Mouse (Mus musculus) kidney, adult 9 months (tissue): ENCODE measurements around the gene Cmc2.

Experiments
- DNase-seq: peaks from one replicate; pipeline ENCODE4 v3.0.0; 2022

Gene Cmc2

DNA sequence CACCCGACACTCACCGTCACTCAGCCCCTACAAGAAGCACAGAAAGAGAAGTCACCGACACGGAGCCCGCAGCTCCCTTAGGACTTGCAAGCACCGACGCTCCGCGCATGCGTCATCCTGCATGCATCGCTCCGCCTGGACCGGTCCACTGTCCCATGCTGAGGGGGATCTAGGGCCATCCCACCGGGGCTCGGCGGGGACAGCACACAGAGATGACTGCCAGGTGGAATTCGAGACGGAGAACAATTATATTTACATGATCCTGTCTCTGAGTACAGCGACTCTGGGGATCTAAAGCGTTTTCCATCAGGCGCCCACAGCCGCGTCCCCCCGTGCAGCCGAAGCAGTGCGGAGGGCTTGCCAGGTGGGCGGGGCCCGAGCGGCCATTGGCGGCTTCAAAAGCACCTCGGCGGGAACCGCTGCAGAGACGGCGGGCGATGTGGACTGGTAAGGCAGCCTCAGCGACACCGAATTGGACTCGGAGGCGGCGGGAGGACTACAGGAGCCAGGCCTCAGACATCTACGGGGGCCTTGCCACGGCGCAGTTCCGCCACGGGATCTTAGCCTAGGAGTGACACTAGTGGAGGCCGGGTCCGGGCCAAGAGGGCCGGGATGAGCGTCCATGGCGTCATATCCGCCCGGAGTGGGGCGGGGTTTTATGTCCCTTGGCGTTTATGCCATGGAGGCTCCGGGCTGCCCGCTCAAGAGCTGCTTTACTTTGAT is at the start of gene Cmc2, which contains the start of gene Cenpn:
Gene Cmc2, minus strand, starts transcription at position 119 of the 723 bp plus-strand sequence.
Gene Cenpn, plus strand, starts transcription at position 394 of the 723 bp plus-strand sequence.
- DNase-seq = peak; percentile 93

GRCm38 (mm10) chr8:116969531-116969930 is 48.3 kb upstream of the Cmc2 start:
- DNase-seq = peak; percentile 81

- no peak for DNase-seq
These were observed 33.2 kb upstream of the Cmc2 start for GRCm38 (mm10) chr8:116954415-116954814.

DNA sequence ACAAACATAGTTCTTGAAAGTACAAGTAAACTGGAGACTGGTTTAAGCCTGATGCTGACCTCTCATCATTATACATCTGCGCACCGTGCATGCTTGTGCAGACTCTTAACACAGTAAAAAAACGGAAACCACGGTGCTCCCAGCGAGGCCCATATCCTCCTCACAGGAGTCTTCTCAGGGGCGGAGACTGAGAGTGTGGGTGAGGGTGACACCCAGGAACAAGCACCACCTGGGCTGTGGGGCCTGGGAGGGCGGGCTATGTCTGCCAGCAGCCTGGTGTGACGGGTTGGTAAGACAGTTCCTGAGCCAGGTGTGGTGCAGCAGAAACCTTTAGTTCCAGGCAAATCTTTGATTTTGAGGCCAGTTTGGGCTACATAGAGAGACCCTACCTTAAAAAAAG is 31.2 kb upstream of the Cmc2 start:
- no peak for DNase-seq

- DNase-seq = peak; percentile 32
These were observed 30.5 kb upstream of the Cmc2 start for GRCm38 (mm10) chr8:116951778-116952177.

GRCm38 (mm10) chr8:116951369-116951768 is 30.1 kb upstream of the Cmc2 start:
- DNase-seq = peak; percentile 46

DNA sequence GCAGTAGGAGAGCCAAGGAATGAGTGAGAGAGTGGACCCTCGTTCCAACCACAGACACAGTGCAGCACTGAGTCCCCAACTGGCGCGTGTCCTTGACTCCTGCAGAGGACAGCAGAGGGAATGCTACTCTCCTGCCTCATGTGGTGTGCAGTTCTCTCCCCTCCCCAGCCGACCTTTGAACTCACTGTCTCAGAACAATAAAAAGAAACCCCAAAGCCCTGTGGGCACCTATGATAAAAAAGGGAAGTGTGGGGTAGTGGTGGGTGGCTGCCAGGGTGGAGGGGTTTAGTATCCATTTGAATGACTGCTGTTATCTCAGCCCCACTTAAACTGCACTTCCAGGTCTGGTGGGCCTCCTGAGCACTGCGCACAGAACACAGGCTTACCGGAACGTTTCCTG is 26.3 kb upstream of the Cmc2 start:
- DNase-seq = no peak

DNA sequence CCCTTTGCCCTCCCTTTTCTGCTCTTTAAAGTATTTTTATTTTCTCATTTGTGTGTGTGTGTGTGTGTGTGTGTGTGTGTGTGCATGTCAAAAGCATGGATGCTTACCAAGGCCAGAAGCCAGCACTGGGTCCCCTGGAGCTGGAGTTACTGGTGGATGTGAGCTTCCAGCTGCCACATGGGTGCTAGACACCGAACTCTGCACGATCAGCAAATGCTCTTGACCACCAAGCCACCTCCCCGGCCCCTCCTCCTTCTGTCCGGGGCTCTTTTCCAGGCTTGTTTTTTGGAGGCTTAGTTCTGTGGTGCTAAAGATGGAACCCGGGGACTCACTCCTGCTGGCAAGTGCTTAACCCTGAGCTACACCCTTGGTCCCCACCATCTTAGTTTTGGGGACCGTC is 25.6 kb upstream of the Cmc2 start:
- DNase-seq = no peak

DNA sequence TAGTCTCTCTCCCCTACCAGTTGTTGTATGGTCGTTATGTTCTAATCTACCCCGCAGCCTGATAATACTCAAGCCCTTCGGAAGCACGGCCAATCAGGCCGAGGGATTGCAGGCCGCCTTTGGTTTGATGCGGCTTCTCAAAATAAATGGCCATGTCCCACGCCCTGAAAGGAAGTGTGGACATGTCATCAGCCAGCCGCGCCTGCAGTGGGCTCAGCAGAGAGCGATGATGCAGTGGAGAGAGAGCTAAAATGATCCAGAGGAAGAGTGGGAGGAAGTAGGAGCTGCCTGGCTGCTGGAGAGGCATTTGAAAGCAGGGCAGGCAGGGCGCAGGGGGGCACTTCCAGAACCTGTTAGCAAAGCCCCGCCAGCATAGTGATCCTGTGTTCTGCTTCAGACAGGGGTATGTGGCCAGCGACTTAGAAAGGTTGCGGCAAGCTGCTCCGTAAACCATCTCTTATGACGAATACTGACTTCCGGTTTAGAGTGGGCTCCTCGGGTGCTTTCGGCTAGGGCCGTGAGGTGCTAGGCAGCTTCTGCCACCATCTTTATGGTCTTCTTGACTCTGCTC is 25.1 kb upstream of the Cmc2 start:
- no peak for DNase-seq

DNA sequence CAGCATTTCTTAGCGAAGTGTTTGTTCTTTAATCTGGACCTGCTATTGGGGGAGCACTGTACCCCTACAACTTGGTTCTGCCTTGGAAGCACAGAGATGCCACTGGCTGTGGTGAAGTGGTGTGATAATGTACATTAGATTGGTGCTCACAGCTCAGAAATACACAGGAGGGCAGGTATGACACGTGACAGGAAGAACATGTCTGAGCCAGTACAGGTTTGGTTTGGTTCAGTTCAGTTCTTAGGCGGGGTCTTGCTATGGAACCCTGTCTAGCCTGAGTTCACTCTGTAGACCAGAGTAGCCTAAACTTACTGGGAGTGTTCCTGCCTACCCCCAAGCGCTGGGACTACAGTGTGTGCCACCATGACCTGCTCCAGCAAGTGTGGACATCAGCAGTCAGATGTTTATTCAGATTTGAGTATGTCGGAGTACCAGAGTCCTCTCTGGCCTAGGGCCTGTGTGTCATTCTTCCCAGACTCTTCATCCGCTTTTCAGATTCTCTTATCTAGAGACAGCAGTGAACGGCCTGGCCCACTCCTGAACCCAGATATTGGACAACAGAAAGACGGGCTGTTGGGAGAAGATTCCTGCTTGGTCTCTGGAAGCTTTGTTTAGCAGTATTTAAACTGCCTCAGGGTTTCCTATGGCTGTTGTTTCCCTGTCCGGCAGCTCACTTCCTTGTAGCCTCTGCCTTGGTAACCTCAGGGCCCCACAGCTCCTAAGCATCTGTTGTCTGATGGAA is 24.1 kb upstream of the Cmc2 start:
- no peak for DNase-seq

GRCm38 (mm10) chr8:116944385-116944696 is 23.1 kb upstream of the Cmc2 start:
- DNase-seq = no peak

DNA sequence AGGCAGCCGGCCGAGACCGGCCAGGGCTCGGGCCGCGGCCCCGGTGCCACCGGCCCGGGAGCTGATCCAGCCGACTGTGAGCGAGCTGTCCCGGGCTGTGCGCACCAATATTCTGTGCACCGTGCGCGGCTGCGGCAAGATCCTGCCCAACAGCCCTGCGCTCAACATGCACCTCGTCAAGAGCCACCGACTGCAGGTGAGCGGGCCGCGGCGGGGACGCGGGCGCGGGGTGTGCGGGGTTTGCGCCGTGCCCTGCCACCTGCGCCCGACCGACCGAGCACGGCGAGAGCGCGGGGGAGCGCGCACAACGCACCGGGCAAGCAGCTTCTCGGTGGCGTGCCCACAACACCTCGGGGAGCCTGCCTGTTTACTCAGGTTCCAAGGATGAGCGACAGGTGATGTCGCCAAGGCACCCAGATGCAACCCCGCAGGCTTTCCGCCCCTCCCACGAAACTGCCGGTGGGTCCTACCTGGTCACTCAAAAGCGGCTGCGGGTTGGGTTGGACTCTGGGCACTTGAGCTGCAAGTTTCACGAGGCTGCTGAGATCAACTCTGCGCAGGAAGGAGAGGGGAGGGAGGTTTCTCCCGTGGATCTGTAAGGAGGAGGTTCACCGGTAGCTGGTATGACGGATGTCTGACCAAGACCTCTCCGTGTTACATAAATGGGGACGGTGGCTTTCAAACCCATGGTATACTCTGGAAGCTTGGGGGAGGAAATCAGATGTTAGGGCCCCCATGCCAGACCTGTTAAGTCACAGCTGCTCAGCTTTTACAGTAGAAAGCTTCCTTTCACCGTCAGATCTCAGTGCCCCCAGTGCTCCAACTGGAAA is 22.5 kb upstream of the Cmc2 start:
- peak; percentile 46 for DNase-seq

- DNase-seq = peak; percentile 91
These were observed 21.9 kb upstream of the Cmc2 start, which contains the start of gene Atmin for GRCm38 (mm10) chr8:116943161-116943554. Gene Atmin, plus strand, starts transcription at chr8:116943393.

DNA sequence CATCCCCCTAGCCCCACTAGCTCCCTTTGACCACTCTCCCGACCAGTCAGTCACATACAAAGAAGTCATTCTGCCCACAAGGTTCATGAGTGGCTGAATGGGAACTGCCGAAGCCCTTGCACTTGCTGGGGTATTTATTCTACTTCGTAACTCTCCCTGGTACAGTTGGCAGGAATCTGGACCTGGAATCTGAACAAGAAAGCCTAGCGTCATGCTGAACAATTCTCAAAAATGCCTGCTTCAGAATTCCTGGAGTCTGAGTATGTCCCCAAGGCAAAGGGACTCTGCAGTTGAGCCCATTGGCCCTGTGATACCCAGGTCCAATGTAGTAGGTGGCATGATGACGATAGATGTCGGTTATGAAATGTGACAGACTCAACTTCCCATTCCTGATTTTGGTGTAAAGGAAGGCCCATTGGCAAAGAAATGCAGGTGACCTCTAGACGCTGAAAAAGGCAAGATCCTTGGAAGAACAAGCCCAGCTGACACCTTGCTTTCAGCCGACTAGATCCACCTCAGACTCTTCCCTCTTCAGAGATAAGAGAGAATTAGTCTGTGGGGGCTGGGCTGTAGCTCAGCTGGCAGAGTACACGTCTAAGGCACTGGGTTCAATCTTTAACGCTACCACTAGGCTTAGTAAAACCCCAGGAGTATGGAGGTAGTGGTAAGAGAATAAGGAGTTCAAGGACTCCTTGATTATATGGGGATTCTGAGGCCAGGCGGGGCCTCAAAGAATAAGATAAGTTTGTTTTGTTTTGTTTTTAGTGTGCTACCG is 21.2 kb upstream of the Cmc2 start:
- DNase-seq = no peak

DNA sequence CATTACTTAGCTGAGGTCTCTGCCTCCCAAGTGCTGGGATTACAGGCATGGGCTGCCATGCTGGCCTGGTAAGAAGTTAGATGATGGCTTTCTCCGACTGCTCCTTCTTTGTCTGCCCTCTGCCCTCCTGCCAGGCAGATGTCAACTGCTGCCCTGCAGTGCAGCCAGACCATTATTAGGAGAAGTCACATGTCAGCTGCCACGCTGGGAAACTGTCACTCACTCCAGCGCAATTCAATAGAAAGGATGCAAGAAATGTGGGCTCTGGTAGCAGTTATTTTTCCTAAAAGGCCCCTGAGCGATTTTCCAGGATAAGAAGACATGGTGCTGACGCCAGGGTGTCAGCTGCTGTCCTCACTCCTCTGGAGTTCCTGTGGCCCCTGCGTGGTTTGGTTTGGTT is 14.3 kb upstream of the Cmc2 start:
- DNase-seq = no peak

DNA sequence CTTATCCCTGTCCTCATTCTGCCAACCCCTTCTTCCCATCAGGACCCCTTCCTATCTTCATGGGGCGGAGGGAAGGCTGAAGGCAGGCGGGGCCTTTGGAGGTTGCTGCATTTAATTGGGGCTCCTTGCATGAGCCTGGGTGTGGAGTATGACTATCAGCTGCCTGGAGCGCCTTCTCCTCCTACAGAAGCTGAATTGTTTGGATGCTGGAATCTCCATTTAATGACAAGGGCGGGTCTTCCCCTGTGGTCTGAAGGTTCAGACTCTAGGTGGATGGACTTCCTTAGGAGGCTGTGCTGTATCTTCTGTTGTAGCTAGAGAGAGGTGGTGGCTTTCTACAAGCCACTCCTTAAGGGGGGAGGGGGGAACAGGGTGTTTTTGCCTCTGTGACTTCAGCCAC is 13.7 kb upstream of the Cmc2 start:
- no peak for DNase-seq

DNA sequence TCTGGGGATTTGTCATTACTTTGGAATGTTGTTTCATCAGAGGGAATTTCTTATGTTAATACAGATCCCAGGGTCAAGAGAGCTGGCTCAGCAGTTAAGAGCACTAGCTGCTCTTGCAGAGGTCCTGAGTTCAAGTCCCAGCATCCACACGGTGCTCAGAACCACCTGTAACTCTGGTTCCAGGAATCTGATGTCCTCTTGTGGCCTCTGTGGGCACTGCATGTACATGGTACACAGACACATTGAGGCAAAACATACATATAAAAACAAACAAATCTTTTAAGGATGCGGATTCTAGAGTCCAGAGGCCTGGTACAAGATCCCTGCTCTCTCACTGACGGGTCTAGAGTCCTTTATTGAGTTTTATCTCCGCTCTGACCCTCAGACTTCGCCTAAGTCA is 7.3 kb upstream of the Cmc2 start:
- no peak for DNase-seq

DNA sequence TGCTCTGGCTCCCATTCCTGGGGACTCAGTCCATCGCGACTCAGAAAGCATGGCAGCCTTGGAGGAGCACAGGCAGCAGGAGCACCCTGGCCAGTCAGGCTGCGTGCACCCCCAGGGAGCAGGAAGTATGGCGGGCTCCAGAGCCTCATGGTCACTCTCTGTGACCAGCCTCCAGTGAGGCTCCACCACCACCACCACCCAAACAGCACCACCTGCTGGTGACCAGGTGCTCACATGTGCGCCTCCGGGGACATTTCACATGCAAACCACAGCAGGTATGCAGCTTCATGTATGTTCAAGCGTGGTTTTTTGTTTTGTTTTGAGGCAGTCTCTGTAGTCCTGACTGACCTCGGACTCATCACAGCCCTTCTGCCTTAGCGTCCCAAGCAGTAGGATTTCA is 6.6 kb upstream of the Cmc2 start:
- DNase-seq = peak; percentile 46

DNA sequence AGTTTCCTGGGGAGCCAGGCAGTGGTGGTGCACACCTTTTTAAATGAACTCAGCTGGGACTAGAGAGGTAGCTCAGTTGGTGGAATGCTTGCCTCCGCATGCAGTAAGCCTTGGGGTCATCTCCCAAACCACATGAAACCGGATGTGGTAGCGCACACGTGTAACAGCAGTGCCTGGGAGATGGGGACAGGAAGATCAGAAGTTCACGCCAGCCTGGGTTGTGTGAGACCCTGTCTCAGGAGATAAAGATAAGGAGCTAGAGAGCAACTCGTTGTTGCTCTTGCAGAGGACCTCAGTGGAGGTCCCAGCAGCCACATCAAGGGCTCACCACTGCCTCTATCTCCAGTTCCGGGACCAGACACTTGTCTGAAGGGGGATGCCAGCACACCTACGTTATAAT is 2.3 kb upstream of the Cmc2 start:
- no peak for DNase-seq

DNA sequence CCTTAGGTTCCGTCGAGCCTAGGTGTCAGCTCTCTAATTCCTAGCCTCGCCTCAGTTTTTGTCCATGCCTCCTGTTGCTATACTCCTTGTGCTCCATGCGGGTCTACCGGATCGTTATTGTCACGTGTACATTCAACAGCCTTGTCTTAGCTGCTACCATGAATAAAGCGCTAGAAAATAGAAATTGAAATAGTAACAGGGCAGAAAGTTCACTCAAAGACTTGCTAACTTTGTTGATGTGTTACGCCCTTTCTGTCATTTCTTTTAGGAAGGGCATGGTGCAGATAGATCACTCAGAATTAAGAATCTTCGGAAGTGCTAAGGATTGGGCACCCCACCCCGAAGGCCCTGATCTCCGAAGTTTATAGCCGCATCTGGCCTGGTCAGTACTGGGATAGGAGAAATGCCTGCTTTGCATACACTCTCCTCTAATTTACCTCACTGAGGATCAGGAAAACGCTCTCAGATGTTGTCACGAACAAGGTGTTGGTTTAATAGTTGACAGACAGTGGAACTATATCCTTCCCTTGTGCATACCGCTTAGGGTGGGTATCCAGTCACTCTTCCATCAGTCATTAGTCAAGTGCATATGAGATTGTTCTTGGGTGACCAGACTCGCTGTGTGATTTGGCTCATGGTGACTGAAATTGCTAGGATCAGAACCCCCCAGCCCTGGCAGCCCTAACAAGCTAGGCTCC is 954 bp upstream of the Cmc2 start:
- DNase-seq = peak; percentile 11

DNA sequence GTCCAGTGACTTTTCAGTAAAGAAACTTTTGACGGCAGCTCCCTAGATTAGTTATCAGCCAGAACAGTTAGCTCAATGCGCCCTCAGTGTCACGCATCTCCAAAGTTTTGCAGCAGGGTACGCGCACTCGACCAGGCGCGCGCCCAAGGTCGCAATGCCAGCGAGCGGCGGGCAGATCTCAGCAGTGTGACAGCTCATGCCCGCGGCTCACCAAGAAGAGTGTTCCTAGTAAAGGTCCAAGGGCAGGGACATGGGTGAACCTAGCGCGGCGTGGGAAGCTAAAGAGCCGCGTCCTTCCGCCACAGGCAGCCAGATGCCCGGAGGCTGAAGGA is 284 bp downstream of the Cmc2 start:
- DNase-seq = no peak

DNA sequence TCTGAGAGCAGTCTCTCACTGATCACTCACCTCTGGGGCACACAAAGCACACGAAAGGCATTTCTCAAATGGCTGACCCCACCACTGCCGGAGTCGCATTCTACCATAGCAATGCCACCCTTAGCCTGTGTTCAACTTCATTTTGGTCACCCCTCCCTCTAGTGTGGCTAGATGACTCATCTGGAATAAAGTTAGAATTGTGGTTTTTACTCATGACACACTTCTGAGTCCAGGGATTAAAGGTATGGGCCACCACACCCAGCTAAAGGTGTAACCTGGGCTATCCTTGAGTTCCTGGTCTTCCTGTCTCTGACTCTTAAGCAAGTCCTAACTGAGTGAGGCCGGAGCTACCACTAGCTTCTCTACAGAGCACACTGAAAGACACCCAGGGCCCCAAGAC is 15.4 kb downstream of the Cmc2 start:
- DNase-seq = no peak
